Mouse (Mus musculus): Measurements from ENCODE around the gene Mylip.

DNA sequence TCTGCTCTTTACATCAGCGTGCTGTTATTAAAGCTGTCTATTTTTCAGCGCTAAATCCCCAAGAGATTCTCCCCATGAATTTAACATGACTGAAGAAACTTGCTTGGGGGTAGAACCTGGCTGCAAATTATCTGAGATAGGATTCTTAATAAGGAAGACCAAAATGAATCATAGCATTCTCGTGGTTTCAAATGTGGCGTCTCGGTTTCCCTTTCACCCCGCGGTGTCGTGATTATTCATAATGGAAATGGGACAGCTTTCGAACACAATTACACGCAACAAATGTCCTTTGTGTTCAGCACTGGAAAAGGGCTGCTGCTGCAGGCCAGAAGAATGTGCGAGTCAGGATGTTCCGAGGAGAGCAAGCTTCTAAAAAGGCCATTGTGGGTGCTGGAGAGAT lies 29.4 kb downstream of the Mylip start:
- TF ChIP-seq POLR2A (IDR thresholded peaks at IDR 0.05; ENCODE audit: borderline replicate concordance, insufficient read depth, low read length) (no peak), CTCF (IDR thresholded peaks at IDR 0.05; ENCODE audit: borderline replicate concordance, insufficient read depth, low read depth, low read length) (no peak)
